Mouse (Mus musculus) layer of hippocampus, adult 11-12 months (tissue): ENCODE measurements around the gene Hyal4.

Experiments
- DNase-seq: peaks from one replicate; pipeline ENCODE4 v3.0.0; 2022; ENCODE audit warnings: low spot score

Gene Hyal4

GRCm38 (mm10) chr6:24748029-24748428, at the start of gene Hyal4:
Gene Hyal4, plus strand, starts transcription at chr6:24748329.
- no peak for DNase-seq

- DNase-seq: no peak
These were observed 41.0 kb upstream of the Hyal4 start for GRCm38 (mm10) chr6:24707090-24707489.

GRCm38 (mm10) chr6:24707499-24707898, 40.6 kb upstream of the Hyal4 start:
- DNase-seq: no peak

GRCm38 (mm10) chr6:24721317-24722099, 26.6 kb upstream of the Hyal4 start:
- DNase-seq: peak; percentile 48

- no peak for DNase-seq
These were observed 20.0 kb upstream of the Hyal4 start for GRCm38 (mm10) chr6:24728130-24728529.

GRCm38 (mm10) chr6:24732945-24733344, 15.2 kb upstream of the Hyal4 start, which contains the start of gene Hyal6:
Gene Hyal6, plus strand, starts transcription at chr6:24733245.
- DNase-seq: no peak

- DNase-seq: no peak
These were observed 13.6 kb upstream of the Hyal4 start for GRCm38 (mm10) chr6:24734565-24734964.

GRCm38 (mm10) chr6:24759281-24759680, 11.2 kb downstream of the Hyal4 start:
- DNase-seq: no peak

GRCm38 (mm10) chr6:24766261-24766660, 18.1 kb downstream of the Hyal4 start:
- DNase-seq: no peak

GRCm38 (mm10) chr6:24779182-24779581, 31.1 kb downstream of the Hyal4 start:
- DNase-seq: no peak

- no peak for DNase-seq
These were observed 42.8 kb downstream of the Hyal4 start, which contains the start of gene Spam1 for GRCm38 (mm10) chr6:24790888-24791287. Gene Spam1, plus strand, starts transcription at chr6:24791188.
